Mouse (Mus musculus) bone marrow macrophage, adult 2 months (primary cell): Measurements from ENCODE around the gene Olfr74.

ENCODE experiments used
- CTCF ChIP-seq: IDR thresholded peaks from 2 replicates; pipeline ENCODE4 v1.5.1; 2012; ENCODE audit warnings: low read depth, mild to moderate bottlenecking, low read length, moderate library complexity
- POLR2A ChIP-seq: IDR thresholded peaks from 2 replicates; pipeline ENCODE4 v1.6.1; 2012; ENCODE audit warnings: mild to moderate bottlenecking, low read depth, low read length, borderline replicate concordance

DNA sequence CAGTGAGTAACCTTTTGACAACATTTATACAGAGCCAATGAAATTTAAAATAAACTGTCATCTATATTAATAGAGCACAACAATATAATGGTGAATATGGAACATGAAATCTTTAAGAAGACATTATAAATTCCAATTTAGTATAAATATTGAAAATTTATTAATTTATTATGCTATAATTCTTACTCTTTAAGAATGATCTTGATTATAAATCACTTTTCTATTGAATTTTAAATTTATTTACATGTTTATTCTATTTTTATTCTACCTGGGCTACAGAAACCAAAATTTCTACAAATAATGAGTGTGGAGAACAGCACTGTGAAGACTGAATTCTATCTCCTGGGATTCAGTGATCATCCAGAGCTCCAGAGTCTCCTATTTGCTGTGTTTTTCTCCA lies 15.3 kb upstream of the Olfr74 start, which contains the start of gene Olfr1158:
- TF ChIP-seq POLR2A (no peak), CTCF (no peak)
